Mouse (Mus musculus): ENCODE measurements around the gene Capn9.

Capn9 gene

DNA sequence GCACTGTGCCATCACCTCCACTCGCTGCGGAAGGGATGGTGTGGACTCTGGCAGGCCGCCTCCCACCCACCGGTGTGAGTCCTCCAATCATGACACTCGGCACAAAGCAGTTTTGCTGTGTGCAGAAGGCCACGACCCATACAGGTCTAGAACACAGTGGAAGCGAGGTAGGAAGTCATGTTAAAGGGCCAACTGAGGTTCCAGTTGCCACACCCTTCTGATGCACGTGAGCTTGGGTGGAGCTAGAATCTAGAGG, 59.3 kb downstream of the Capn9 start:
- DNase-seq (ENCODE audit: low read depth, low spot score) = no peak

DNA sequence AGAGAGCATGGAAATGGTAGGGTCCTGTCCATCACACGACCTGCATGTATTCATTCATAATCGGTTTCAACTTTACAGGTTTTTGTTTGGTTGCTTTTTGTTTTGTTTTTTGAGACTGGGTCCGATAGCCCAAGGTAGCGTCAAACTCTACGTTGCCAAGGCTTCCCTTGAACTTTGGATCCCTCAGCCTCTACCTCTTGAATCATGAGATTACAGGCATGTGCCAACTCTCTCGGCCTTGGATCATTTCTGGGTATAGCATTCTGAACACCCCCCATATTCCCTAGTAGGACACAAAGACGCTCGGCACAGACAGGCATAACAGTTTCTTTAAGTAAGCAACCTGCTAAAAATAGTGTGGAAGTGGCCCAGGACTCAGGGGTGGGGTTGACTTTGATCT, 65.7 kb downstream of the Capn9 start:
- DNase-seq (ENCODE audit: low read depth, low spot score) = no peak

DNA sequence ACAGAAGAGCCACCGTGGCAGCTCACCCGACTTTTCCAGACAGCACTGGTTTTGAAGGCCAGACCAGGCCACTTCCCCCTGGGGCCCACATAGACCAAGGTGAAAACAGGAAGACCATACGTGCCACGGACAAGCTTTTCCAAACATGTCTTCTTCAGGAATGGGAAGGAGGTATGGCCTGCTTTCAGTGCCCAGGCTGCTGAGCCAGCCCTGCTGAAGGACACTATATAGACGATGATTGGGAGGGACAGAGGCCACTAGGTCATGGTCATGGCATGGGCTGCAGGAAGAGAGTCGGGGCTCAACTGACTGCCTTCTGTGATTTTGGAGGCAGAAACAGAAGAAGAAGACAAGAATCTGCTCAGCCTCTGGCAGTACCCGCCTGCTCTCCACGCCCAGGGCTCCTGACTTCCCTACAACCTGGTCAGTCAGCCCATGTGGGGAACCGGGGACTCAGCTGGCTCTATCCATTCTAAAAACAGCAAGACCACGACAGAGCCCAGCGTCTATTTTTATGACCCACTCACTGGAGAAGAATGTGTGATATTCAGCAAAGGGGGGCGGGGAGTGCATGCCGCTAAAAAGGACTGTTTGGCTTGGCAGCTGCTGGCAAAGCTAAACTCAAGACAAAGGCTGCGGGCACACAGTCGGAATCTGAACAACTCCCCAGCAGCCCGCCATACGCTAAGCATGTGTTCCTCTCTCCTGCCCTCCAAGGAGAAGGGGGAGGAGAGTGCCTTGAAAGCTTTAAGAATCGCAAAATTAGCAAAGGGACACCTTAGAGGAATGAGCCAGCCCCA, 67.8 kb downstream of the Capn9 start:
- DNase-seq (ENCODE audit: low read depth, low spot score) = no peak

DNA sequence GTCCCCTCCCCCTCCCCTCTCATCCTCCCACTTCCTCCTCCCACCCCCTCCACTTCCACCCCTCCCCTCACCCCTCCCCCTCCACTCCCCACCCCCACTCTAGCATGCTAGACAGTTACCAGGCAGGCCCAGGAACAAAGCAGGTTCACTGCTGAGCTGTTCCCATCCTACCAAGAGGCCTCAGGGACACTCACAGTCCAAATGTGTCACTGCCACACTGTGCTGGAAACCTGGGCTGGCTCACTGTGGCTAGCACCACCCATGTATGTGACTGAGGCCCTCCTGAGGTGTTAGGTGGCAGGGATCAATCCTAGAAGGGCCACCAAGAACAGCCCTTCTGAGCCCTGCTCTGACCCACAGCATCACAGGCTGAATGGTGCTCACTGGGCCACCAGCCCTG, 72.4 kb downstream of the Capn9 start:
- DNase-seq (ENCODE audit: low read depth, low spot score) = no peak

DNA sequence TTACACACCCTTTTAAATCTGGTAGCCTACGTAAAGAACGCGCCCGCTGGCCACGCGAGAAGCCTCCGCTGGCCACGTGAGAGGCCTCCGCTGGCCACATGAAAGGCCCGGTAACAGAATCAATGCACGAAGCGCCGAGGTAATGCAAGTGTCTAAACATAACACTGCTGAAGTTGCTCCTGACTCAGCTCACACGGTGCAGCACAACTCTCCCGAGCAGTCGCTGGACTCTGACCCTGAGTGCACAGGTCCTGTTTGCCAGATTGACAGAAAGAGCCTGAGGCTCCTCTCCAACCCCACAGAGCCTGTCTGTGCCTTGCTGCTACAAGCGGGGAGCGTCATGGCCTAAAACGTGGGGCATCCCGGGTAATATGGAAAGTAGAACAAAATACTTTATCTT, 75.9 kb downstream of the Capn9 start:
- no peak for DNase-seq (ENCODE audit: low read depth, low spot score)

DNA sequence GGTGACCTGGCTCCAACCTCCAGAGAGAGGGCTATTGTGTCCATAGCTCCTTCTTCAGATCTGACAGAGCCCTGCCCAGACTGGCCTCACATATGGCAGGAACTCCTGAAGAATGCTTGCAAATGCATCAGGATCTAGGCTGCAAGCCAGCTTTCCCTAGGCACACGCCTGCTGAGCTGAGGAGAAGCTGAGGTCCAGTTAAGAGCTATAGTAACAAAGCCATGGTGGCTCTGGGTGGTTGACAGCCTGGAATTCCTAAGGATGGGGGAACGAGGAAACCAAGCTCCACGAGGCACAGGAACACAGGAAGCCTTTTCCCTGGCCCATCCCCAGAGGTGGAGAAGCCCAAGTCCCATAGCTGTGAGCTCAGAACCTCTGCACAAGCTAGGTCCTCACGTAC, 76.6 kb downstream of the Capn9 start:
- DNase-seq (ENCODE audit: low read depth, low spot score) = no peak

DNA sequence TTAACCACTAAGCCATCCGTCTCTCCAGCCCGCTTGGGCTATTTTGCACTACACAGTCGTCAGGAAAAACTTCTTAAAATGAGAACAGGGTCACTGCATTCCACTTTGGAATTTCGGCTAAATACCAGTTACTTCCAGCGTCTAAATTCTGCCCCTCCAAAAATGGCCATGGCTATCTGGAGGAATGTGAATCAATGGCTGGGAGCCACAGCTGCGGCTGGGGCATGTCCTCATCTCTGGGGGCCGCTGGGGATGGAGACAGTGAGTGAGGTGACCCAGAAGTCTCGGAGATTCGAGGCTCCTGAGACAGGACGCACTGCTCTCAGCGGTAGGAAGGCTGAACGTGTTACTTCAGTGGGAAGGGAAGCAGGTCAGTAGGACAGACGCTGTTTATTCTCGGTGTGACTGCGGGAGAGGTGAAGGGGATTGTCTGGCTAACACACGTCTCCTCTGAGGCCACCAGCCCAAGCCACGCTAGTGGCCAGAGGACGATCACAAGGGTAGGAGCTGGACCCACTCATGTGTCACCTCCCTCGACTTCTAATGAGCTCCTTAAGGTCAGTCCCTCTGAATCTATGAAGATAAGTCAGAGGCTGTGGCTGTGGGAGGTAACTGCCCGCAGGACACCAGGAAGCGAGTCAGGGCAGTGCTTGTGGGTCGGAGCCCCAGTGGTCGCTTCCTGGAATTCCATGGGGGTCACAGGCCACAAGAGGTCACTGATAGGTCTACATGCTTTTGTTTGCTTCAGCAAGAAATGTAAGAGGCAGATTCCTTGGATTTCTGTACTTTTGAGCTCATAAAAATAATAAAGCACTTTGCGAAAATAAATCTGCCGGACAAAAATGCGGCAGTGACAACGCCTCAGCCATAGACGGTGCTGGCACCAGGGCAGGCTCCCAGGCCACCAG, 77.9 kb downstream of the Capn9 start:
- no peak for DNase-seq (ENCODE audit: low read depth, low spot score)

DNA sequence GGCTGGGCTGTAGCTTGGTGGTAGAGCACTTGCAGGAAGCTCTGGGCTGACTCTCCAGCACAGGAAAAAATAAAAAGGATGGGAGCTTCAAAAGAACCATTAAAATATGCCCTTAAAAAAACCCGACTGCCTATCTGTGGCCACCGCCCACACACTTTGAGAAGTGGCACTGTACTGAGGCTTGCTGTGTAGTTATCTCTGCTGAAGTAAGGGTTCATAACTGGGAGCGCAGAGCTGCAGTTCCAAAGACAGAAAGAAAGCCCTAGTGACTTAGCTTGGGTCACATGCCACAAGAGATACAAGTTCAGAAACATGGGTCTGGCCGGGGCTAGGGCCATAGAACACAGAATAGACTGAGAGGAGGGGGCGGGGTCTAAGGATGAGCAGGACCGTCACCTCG, 82.0 kb downstream of the Capn9 start:
- DNase-seq (ENCODE audit: low read depth, low spot score) = no peak

DNA sequence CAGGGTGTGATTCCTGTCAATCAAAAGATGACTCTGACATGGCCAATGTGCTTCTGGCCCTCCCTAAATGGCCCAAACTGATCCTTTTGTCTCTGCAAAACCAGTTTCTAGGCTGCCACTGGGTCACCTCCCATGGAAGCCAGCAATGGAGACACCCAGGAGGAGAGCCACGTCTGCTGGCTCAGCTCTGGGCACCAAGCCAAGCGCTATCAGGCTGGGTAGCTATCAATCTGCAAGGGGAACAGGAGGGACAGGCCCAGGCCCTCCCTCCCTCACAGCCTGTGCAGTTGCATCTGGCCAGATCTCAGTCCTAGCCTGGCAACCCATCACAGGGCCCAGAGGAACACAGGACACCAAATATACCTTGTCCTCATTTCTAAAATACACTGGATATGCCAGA, 82.5 kb downstream of the Capn9 start:
- no peak for DNase-seq (ENCODE audit: low read depth, low spot score)

DNA sequence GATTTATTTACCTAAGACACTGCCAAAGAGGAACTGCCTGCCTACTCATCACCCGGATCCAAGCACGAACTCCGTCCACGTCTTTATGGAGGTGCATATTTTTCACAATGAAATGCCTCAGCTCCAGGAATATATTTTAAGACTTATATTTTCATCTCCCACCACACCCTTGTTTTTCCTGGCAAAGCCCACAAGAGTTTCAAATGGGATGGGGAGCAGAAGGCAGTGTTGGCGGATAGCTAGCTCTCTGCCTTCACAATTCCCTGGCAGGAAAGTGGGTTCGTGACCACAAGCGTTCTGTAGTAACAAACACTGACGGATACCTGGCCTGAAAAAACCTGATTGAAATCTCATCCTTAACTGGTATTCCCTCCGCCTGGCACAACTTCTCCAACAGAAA, 85.9 kb downstream of the Capn9 start:
- DNase-seq (ENCODE audit: low read depth, low spot score) = no peak

DNA sequence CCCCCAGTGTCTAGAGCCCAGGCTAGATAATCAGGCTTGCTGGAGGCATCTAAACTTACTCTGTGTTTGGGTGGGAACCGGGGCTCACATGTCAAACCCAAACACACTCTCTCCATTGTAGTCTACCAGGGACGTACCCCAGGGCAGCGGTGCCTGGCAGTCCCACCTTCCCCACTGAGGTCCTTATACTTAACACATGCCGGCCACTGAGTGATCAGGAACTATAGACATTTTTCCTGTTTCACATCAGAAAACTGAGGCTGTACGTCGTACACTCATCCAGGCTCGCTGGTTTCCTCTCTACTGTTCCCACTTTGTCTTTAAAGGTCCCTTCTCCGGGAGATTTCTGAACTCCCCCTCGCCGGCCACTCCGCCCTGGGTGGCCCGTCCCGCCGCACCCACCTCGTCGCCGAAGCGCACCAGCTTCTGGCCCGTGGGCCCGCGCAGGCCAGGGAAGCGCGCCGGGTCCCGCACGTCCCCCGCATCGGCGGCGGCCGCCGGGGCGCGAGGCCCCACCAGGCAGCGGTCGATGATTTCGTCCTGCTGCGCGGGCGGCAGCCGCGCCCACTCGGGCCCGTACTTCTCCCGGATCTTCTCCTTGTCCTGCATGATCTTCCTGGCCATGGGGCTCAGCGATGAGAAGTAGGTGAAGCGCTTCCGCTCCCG, 86.7 kb downstream of the Capn9 start:
- no peak for DNase-seq (ENCODE audit: low read depth, low spot score)

DNA sequence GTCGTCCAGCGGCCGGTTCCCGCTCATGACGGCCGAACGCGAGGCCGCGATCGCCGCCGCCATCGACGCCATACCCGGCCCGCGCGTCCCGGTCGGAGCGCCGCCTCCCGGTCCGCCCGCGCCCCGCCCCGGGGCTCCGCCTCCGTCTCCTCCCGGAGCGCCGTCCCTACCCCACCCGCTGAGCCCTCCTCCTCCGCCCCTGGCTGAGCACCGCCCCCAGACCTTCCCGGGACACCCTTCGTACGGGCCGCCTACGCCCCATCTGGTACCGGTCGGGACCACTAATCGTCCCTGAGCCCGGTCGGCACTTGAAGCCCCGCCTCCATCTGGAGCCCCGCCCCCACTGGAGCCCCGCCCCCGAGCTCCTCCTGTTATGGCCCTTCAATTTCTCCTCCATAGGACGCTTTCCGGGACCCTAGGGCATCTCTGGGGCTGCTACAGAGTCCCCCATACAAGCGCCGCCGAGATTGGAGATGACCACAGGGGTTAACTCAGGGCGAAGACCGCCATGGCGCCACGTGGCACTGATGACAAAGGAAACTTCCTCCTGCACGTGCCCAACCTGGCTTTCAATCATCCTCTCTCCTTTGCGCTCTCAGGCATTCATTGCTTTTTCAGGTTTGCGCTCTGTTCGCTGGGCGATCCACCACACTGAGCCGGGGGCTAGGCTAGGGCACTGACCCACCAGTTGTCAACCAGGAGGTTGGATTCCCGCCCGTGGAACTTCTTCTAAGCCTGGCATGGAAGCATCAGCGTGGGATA, 87.4 kb downstream of the Capn9 start, which contains the start of gene 2310022B05Rik:
Gene 2310022B05Rik, minus strand, starts transcription at position 258 of the 762 bp plus-strand sequence.
- peak; percentile 67 for DNase-seq (ENCODE audit: low read depth, low spot score)

DNA sequence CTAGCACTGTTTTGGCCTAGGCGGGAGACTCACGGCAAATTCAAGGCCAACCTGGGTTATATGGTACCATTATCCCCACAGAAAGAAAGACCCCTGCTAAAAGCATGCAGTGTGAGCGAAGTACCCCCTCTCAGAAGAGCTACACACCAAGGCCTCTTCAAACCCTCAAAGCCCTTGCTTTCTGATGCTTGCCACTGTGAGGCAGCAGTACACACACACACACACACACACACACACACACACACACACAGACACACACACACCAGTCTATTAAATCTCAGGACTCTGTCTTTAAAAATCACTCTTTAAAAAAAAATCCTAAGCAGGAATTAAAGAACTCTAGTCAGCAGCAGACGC, 87.9 kb downstream of the Capn9 start:
- DNase-seq (ENCODE audit: low read depth, low spot score) = no peak

DNA sequence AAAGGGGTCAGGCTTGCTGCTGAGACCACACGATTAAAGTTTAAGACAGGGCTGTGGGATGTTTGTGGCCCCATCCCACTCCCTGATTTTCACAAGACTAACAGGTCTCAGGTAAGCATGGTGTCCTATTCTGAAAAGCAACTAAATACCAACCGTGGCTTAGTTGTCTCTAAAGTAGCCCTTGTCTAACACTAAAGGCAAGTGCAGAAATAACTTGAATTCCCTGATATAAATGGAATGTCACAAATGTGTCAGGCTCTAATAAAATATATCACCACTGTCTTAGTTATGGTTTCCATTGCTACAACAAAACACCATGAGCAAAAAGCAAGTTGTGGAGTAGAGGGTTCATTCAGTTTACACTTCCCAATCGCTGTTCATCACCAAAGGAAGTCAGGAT, 88.5 kb downstream of the Capn9 start:
- DNase-seq (ENCODE audit: low read depth, low spot score) = no peak
